Mouse (Mus musculus) MEL-GATA-1-ER (cell line): Measurements from ENCODE around the gene Anapc4.

Source experiments
- DNase-seq: peaks from one replicate; pipeline ENCODE4 v3.0.0-alpha.2; 2012; ENCODE audit warnings: low read depth; ENCODE audit errors: extremely low read depth

The Anapc4 gene

GRCm38 (mm10) chr5:52833761-52834274 is at the start of gene Anapc4:
Gene Anapc4, plus strand, starts transcription at chr5:52834012.
- DNase-seq: peak; percentile 87

GRCm38 (mm10) chr5:52786556-52787322 is 47.1 kb upstream of the Anapc4 start:
- DNase-seq: no peak

DNA sequence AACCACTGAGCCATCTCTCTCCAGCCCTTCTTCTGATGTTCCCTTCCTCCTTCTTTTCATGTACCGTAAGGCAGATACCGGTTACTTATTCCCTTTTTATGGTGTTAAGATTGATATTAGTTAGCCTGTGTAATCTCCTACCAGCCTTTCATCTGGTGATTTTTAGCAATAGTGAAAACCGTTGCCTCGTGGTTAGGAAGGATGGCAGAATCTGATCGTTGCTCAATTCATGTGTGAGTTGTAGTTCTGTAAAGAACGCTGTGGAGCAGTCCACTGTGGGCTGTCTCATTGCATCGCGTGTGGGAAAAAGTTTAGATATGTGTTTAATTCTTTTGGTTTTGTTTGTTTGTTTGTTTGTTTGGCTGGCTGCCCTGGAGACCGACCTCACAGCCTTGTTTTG is 40.6 kb upstream of the Anapc4 start:
- no peak for DNase-seq

DNA sequence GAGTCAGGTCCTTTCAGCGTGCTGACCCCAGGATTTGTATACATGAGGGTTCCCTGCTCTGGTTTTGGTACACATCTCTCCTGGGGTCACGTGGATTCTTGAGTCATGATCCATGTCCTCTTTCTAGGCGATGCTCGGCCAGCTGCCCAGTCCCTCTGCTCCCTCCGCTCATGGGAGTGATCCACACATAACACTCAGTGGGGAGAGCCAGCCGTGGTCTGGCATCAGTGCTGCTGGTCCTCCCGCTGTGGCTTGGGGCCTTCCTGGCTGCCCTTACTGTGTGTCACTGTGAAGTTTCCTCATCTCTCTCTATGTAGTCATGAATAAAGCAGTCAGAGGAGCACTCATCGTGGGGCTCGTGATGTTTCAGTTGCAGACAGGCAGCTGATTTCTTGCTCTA is 39.7 kb upstream of the Anapc4 start:
- no peak for DNase-seq

- no peak for DNase-seq
Observed at GRCm38 (mm10) chr5:52799274-52799985, 34.4 kb upstream of the Anapc4 start.

DNA sequence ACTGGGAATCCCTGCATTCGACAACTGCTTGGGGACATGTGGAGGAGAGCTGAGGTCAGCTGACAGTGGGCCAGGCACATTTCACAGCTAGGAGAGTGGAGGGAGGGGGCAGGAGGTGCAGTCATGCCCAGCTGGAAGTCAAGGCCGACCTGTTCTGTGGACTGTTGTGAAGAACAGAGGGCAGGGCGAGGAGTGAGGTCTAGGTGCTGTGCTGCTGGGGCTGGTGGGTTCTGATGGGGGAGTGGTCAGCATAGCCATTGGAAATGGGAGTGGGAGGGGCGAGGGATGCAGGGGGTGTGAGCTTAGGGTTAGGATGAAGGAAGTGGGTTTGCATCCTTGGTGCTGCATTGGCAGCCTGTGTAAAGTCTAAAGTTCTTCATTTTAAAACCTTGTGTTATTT is 28.0 kb upstream of the Anapc4 start:
- no peak for DNase-seq

DNA sequence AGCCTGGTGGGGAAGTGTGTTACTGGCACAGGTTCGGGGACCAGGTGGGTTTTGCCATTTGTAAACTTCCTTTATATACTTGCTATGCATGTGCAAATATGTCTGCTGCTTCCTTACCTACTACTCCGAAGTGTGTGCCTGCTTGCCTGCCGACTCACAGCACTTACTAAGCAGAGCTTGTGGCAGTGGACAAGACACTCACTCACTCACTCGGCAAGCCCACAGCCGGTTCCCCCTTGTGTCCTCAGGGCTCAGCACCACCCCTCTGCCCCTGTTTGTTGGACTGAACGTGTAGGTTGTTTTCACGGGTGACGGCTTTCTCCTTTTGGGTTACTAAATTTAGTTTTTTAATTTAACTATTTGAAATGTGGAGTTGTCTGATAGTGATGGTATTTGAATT is 27.5 kb upstream of the Anapc4 start:
- DNase-seq: no peak

- DNase-seq: no peak
Observed at GRCm38 (mm10) chr5:52807030-52807429, 26.8 kb upstream of the Anapc4 start.

DNA sequence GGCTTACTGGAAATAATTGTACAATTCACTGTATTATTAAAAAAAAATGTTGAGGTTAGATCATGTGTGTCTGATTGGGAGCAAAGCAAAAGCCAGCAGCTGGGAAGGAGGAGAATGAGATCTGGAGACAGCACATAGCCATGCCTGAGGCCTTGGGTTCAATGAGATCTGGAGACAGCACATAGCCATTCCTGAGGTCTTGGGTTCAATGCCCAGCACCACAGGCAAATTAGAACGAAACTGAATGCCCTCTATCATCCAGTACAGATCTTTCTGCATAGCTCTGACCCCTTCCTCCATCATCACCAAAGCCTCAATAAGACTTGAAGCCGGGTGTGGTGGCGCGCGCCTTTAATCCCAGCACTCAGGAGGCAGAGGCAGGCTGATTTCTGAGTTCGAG is 23.4 kb upstream of the Anapc4 start:
- DNase-seq: no peak

GRCm38 (mm10) chr5:52811056-52811455 is 22.8 kb upstream of the Anapc4 start:
- no peak for DNase-seq

DNA sequence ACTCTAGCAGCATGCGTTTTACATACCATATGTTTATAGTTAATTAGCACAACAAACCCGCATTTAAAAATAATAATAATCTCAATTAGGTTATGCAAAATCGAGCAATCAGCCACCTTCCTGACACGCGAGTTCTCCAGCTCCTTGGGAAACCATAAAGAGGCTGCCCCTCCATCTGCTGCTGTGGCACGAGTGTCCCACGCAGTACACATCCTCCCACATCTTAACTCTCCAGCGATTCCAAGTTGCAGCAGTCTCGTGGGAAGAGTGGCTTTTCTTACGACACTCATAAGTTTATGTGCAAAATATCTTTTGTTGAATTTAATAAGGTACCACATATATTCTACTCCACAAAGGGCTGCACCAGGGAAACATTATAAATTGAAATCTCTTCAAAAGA is 21.4 kb upstream of the Anapc4 start:
- no peak for DNase-seq

DNA sequence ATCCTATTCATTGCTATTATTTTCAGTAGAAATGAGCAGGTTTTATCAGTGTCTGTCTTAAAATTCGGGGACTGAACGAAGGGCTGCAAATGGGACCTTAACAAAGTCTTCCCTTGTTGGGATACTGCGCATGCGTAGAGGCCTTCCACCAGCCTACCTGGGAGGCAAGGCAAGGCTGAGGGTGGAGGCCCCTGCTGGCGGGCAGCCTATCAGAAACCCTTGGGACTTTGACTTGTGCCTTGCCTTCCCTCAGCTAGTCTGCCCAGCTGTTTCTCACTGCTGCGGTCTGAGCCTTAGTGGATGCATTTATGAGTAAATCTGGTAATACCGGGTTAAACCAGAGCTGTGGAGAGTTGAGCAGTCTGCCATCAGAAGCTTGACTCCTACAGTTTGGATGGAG is 20.5 kb upstream of the Anapc4 start:
- no peak for DNase-seq

GRCm38 (mm10) chr5:52818676-52819075 is 15.1 kb upstream of the Anapc4 start:
- no peak for DNase-seq

DNA sequence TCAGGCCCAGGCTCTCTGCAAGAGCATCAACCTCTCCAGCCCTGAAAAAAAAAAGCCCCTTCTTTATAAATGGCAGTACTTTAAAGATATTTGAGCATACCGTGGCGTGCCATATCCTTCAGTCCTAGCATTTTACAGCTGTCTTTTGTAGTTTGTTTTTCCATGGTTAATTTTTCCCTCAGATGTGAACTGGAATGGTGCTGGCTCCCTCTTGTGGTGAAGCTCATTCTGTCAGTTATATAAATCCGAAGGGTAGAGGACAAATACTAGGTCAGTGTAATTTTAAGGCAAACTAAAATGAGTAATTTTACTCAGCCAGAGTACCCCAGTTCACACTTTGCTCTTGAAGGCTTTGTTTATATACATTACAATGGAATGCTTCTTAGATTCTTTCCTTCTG is 12.1 kb upstream of the Anapc4 start:
- DNase-seq: peak; percentile 39

- no peak for DNase-seq
Observed at GRCm38 (mm10) chr5:52827923-52828322, 5.9 kb upstream of the Anapc4 start.

DNA sequence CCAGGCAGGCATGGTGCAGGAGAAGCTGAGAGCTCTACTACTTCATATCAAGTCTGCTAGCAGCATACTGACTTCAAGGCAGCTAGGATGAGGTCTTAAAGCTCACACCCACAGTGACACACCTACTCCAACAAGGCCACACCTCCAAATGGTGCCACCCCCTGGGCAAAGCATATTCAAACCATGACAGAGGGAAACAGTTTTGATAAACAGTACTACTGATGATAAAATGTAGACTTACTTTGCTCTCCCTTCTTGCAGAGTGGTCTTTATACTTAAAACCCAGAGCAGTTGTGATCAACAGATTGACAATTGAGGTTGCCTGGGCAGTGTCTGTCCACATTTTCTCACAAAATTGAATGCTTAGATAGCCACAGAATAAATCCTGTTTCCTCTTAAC is 807 bp upstream of the Anapc4 start:
- DNase-seq: peak; percentile 59

GRCm38 (mm10) chr5:52834386-52834785 is 574 bp downstream of the Anapc4 start:
- no peak for DNase-seq

DNA sequence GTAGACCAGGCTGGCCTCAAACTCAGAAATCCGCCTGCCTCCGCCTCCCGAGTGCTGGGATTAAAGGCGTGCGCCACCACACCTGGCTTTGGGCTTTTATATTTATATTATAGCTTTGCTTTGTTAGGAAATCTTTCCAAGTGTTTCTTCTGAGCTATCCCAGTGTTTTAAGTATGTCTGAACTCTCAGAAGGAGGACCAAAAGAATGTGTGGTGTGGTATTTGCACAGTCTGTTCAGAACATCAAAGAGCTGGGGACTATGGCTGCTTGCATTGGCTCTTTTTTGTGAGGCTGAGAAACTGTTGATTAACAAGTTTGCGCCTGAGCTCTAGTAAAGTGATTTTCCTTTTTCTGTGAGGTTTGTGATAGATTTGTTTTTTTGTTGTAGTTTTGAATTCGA is 10.5 kb downstream of the Anapc4 start:
- DNase-seq: no peak

DNA sequence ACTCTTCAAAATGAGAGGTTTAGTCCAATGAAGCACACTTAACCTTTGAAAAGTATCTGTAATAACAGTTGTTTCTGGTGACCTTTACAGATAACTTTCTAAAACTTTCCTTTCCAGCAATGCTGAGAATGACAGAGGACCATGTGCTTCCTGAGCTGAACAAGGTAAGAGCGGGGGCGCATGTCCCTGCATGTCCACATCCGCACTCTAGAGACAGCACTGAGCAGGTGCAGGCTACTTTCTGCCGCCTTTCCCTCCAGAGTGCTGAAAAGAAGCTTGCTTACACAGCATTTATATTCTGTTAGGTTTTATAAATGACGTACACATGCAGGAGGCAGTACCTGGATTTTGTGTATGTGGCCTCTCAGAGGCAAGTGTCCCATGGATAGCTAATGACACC is 21.9 kb downstream of the Anapc4 start:
- no peak for DNase-seq

DNA sequence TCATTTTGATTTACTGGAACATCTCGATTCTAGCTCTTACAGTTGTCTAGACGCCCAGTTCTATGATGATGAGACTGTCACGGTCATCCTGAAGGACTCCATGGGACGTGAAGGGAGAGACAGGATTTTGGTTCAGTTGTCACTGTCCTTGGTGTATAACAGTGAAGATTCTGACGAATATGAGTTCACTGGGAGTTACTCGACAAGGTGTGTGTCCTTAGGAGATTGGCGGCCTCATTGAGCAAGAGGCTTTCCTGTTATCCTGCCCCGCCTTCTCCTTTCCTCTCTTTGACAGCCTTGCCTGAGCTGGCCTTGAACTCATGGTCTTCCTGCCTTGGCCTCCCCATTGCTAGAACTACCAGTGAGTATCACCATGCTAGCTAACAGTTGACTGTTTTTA is 30.6 kb downstream of the Anapc4 start:
- no peak for DNase-seq

GRCm38 (mm10) chr5:52865825-52866224 is 32.0 kb downstream of the Anapc4 start:
- DNase-seq: no peak

DNA sequence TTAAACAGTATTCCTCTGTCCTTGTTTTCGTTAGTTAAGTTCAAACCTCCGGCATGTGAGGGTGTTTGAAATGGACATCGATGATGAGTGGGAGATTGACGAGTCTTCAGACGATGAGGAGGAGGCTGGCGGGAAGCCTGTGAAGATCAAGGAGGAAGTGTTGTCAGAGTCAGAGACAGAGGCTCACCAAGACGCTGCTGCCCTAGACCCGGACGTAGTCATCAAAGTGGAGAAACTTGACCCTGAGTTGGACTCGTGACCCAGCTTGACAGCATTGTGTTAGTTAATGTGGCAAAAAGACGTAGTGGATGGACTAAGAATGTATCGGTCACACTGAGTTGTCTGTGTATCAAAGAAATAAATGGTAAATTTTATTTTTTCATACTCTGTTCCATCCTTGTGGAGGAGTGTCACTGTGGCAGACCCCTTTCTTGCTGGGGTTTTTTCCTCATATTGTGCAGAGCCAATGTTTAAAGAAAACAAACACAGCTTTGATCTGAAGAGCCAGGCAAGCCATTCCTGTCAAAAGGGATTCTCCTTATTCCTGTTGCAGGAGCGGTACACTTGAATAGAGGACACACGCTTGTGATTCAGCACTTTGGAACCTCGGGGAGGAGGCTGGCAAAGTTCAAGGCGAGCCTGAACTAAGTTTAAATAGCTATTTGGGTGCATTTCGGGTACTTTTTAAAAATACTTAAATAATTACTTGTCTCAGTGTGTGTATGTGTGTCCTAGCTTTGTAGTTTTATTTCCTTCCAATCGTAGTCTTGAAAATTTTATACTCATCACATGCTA is 32.7 kb downstream of the Anapc4 start:
- DNase-seq: no peak
